Mouse (Mus musculus) megakaryocyte, embryonic 14.5 days (primary cell): ENCODE data around the gene H2-K1.

Experiments used
- FLI1 ChIP-seq: IDR thresholded peaks from 2 replicates; pipeline ENCODE4 v1.6.1; 2012; ENCODE audit warnings: low read length, inconsistent platforms, mixed read lengths
- GATA1 ChIP-seq: IDR thresholded peaks from 3 replicates; pipeline ENCODE4 v1.6.1; 2012; ENCODE audit warnings: mixed read lengths, low read length, inconsistent platforms, borderline replicate concordance

DNA sequence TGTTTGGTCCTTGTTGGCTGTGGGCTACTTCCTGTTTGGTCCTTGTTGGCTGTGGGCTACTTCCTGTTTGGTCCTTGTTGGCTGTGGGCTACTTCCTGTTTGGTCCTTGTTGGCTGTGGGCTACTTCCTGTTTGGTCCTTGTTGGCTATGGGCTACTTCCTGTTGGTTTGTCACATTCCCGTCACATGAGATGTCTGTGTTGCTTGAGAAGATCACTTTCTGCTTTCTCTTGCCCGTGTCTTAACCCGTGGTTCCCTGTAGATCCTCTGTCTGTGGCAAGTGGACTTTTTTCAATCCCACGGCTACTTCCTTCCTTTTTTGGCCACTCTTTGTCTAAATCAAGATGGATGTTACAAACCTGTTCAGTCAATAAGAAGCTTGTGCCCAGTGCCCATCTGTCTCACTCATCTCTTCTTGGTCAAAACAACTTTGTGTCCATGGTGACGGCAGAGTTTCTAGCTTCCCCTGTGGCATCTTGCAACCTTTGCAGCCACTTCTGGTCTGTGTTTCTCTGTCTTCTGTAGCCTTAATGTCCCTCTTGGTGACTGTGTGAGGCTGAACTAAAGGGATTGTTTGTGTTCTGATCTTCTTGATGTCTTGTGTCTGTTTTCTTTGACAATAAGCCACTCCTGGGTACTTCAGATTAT lies 47.4 kb upstream of the H2-K1 start:
- TF ChIP-seq FLI1 (0 out of 2 replicates have a peak, but pooled peaks have one; percentile 52), GATA1 (no peak)
